15 mouse cellular contexts compared by ENCODE assay signal in the genomic region with DNA sequence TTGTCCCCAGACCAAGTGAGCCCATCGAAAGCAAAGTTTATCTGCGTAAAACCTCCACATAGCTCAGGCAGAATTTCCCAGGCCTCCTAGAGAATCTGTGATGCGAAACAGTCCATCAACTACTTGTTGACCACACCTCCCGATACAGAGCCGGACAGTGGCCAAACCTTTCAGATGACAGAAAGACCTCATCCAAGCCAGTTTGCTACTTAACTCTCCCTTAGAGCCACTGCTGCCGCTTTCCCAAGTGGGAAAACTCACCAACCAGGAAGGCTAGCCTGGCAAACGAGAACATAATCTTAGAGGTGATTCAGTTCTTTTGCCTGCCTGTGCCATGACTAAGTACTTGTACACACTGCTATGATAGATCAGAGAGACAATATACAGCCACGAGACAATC.
A peak's percentile ranks its signal among the peaks of the same experiment; 100 is the strongest.
DNase-seq lines count a peak whose midpoint lies in the region; ATAC-seq and TF ChIP-seq lines count a peak whose summit lies in the region.
"Had no signal": no experiment of that assay in that cellular context is flagged by ENCODE, and none has a peak within 500 bp of the region (broad histone marks: within the 10 kb centered on the region; RNA-seq: fewer than 3 reads in every experiment).

No protein-coding gene starts in this region.

- no peak for TF ChIP-seq CTCF in C2C12 (IDR thresholded peaks at IDR 0.05; ENCODE audit: control insufficient read depth, insufficient read depth, insufficient read length)

- H3K79me2 ChIP-seq in C2C12 (ENCODE audit: control insufficient read depth, insufficient read depth), result no peaks in the 10 kb centered on the region

- no peak overlapping the region for H3K4me2 ChIP-seq in liver, embryonic 12.5 days
- H3K4me2 ChIP-seq: forebrain, embryonic 15.5 days; hindbrain, embryonic 14.5 days had no signal

- no peak overlapping the region for H3K9ac ChIP-seq in liver, embryonic 12.5 days
- H3K9ac ChIP-seq: forebrain, embryonic 15.5 days; hindbrain, embryonic 14.5 days; liver, postnatal 0 days had no signal

- peak overlapping the region; percentile 15 for H3K4me3 ChIP-seq in C2C12 (ENCODE audit: insufficient read depth, poor library complexity, severe bottlenecking)
- H3K4me3 ChIP-seq in liver, embryonic 12.5 days, result no peak overlapping the region
- H3K4me3 ChIP-seq: forebrain, embryonic 15.5 days; layer of hippocampus, adult 2 months; megakaryocyte, embryonic 14.5 days had no signal

- WGBS in liver, embryonic 12.5 days (ENCODE audit: insufficient replicate concordance), result 71% methylated on average over 8 of the region's 8 CpGs

- ATAC-seq in liver, embryonic 12.5 days, result no peak
- ATAC-seq: forebrain, embryonic 15.5 days; liver, postnatal 0 days had no signal

- H3K36me3 ChIP-seq in C2C12 (ENCODE audit: control insufficient read depth, insufficient read depth), result no peaks in the 10 kb centered on the region
- H3K36me3 ChIP-seq in liver, embryonic 12.5 days, result no peaks in the 10 kb centered on the region
- H3K36me3 ChIP-seq: forebrain, embryonic 15.5 days had no signal

- H3K27me3 ChIP-seq in C2C12 (ENCODE audit: control insufficient read depth, insufficient read depth, insufficient read length), result no peaks in the 10 kb centered on the region
- H3K27me3 ChIP-seq in liver, embryonic 12.5 days (replicated peaks), result no peaks in the 10 kb centered on the region
- H3K27me3 ChIP-seq: forebrain, embryonic 15.5 days; megakaryocyte, embryonic 14.5 days had no signal

- DNase-seq in heart, adult 11 months, result peak; percentile 77
- no peak for DNase-seq in heart, postnatal 4 days
- DNase-seq in fibroblast of lung, adult 2 months (ENCODE audit: low read depth), result peak; percentile 77
- peak; percentile 60 to 66 for DNase-seq in kidney, postnatal 25 days
- DNase-seq in retina, embryonic 14.5 days (ENCODE audit: low spot score), result no peak
- DNase-seq: cerebellum, adult 11-12 months; embryo, embryonic 11 days; liver, postnatal 0 days; thymus, adult 2 months had no signal

- no peak overlapping the region for H3K27ac ChIP-seq in liver, embryonic 12.5 days
- H3K27ac ChIP-seq: forebrain, embryonic 15.5 days; hindbrain, embryonic 14.5 days; layer of hippocampus, adult 2 months had no signal

- no peaks in the 10 kb centered on the region for H3K79me3 ChIP-seq in C2C12 (ENCODE audit: low read depth)

- H3K4me1 ChIP-seq in liver, embryonic 12.5 days, result no peaks in the 10 kb centered on the region
- H3K4me1 ChIP-seq: megakaryocyte, embryonic 14.5 days had no signal

- H3K9me3 ChIP-seq in liver, embryonic 12.5 days (replicated peaks), result no peaks in the 10 kb centered on the region
- H3K9me3 ChIP-seq: forebrain, embryonic 15.5 days; megakaryocyte, embryonic 14.5 days had no signal

- H3ac ChIP-seq in C2C12 (ENCODE audit: control insufficient read depth, insufficient read length, low read depth), result peak overlapping the region; percentile 27

TF ChIP-seq in C2C12, 6 proteins besides CTCF, POLR2A, EP300 and RAD21:
- TF ChIP-seq MAX (IDR thresholded peaks at IDR 0.05) (no peak), FOSL1 (IDR thresholded peaks at IDR 0.05; ENCODE audit: insufficient read depth, low read length, poor library complexity, severe bottlenecking) (no peak), MYOG (IDR thresholded peaks at IDR 0.05; ENCODE audit: control insufficient read depth, extremely low read depth, insufficient read length) (no peak)

Comparison
In these comparisons a context has a peak if more than half of its experiments do, and no peak if none do; other contexts are left out.
1. DNase-seq: peak in heart, adult 11 months (single experiment), fibroblast of lung, adult 2 months (single experiment) and kidney, postnatal 25 days (2 of 2); none in heart, postnatal 4 days (single experiment) and retina, embryonic 14.5 days (single experiment).